Mouse (Mus musculus) stomach, postnatal 0 days (tissue): ENCODE measurements at regions not wholly inside any gene's neighbourhood (a gene's known extent, or its start where the extent isn't known, plus 50 kb on each side); places are given as distances from the start of the nearest gene placed in this dataset.

ENCODE experiments used
- CTCF ChIP-seq: IDR thresholded peaks from 2 replicates; pipeline ENCODE4 v1.5.1; 2016; ENCODE audit warnings: antibody characterized with exemption, low read depth, mild to moderate bottlenecking, moderate library complexity
- EP300 ChIP-seq: optimal IDR thresholded peaks from 2 replicates; pipeline ENCODE3; 2016; ENCODE audit warnings: antibody characterized with exemption

GRCm38 (mm10) chr9:40617676-40618062, 52.7 kb upstream of the Gm21915 start:
- TF ChIP-seq CTCF (no peak), EP300 (no peak)
